Mouse (Mus musculus) heart, embryonic 16.5 days (tissue): ENCODE measurements around the gene Brd4. TPM values are rescaled to one million over a fixed set of nuclear protein-coding genes. Genes with fewer than 3 reads are reported as not detected.

ENCODE experiments used
- ATAC-seq: fragments of 200-750 bp; cut with Nextera tagmentation; replicated peaks from 2 replicates; pipeline ENCODE4 v1.8.0; 2017; ENCODE audit warnings: moderate number of reproducible peaks; ENCODE audit not compliant: insufficient read depth, low FRiP score; ENCODE audit errors: extremely low read depth
- H3K27ac ChIP-seq: fragments of 300-500 bp; sonication (generic); 2 replicates; pipeline ENCODE4 v1.5.1; 2014; ENCODE audit warnings: mild to moderate bottlenecking, low read length, control low read depth, moderate library complexity
- H3K27me3 ChIP-seq: fragments of 300-500 bp; sonication (generic); 2 replicates; pipeline ENCODE4 v1.6.1; 2014; ENCODE audit warnings: low read length, mixed read lengths; ENCODE audit not compliant: control insufficient read depth, insufficient read depth
- H3K36me3 ChIP-seq: fragments of 300-500 bp; sonication (generic); 2 replicates; pipeline ENCODE4 v1.6.1; 2014; ENCODE audit not compliant: control insufficient read depth, insufficient read depth
- H3K4me1 ChIP-seq: fragments of 300-500 bp; sonication (generic); 2 replicates; pipeline ENCODE4 v1.6.1; 2014; ENCODE audit warnings: low read length, mixed read lengths; ENCODE audit not compliant: control insufficient read depth, insufficient read depth
- H3K4me2 ChIP-seq: fragments of 300-500 bp; sonication (generic); 2 replicates; pipeline ENCODE4 v1.6.1; 2014; ENCODE audit warnings: low read depth, mild to moderate bottlenecking, control low read depth, low read length
- H3K4me3 ChIP-seq: fragments of 300-500 bp; sonication (generic); 2 replicates; pipeline ENCODE4 v1.5.1; 2014; ENCODE audit warnings: mild to moderate bottlenecking, control low read depth, low read length
- H3K9ac ChIP-seq: fragments of 300-500 bp; sonication (generic); 2 replicates; pipeline ENCODE4 v1.6.1; 2014; ENCODE audit warnings: low read length, control low read depth
- H3K9me3 ChIP-seq: fragments of 300-500 bp; sonication (generic); replicated peaks from 2 replicates; pipeline ENCODE4 v1.6.1; 2016; ENCODE audit warnings: low read length; ENCODE audit not compliant: control insufficient read depth
- WGBS: fragments of 180-500 bp; shearing (Covaris S2); extraction: QIAGEN DNeasy Blood & Tissue Kit; methylation state at CpG from one replicate; pipeline ENCODE4 v1.1.7; 2014; 5-methylcytosine and 5-hydroxymethylcytosine counted together
- polyA plus RNA-seq: library from polyadenylated mRNA; unstranded; fragments of >200 nt; fragmentation: Nextera tagmentation; extraction: Ambion mirVana; gene quantifications from 2 replicates; pipeline ENCODE4 v1.2.1, GENCODE M21; 2015

The Brd4 gene
- polyA plus RNA-seq, 1 experiment from 2014 or later, result 54.1 TPM

GRCm38 (mm10) chr17:32317708-32318107 lies 33.2 kb upstream of the Brd4 start:
- H3K36me3 ChIP-seq, result peaks cover 53% of the 10 kb centered on the region
- WGBS, result 85% methylated on average over 3 of the region's 3 CpGs
- no peaks in the 10 kb centered on the region for H3K27me3 ChIP-seq
- H3K9me3 ChIP-seq, result no peaks in the 10 kb centered on the region
- peaks cover 19% of the 10 kb centered on the region for H3K4me1 ChIP-seq
- no peak overlapping the region for H3K4me2 ChIP-seq
- no peak overlapping the region for H3K4me3 ChIP-seq
- no peak overlapping the region for H3K9ac ChIP-seq
- no peak overlapping the region for H3K27ac ChIP-seq
- no peak for ATAC-seq

GRCm38 (mm10) chr17:32317032-32317431 lies 32.5 kb upstream of the Brd4 start:
- 91% methylated on average over 8 of the region's 8 CpGs for WGBS
- ATAC-seq, result no peak
- peaks cover 60% of the 10 kb centered on the region for H3K36me3 ChIP-seq
- H3K27me3 ChIP-seq, result no peaks in the 10 kb centered on the region
- no peaks in the 10 kb centered on the region for H3K9me3 ChIP-seq
- H3K27ac ChIP-seq, result no peak overlapping the region
- no peak overlapping the region for H3K4me3 ChIP-seq
- no peak overlapping the region for H3K4me2 ChIP-seq
- H3K9ac ChIP-seq, result no peak overlapping the region
- peaks cover 13% of the 10 kb centered on the region for H3K4me1 ChIP-seq

- 92% methylated on average over 5 of the region's 5 CpGs for WGBS
- no peaks in the 10 kb centered on the region for H3K27me3 ChIP-seq
- H3K9me3 ChIP-seq, result no peaks in the 10 kb centered on the region
- no peak overlapping the region for H3K4me2 ChIP-seq
- H3K9ac ChIP-seq, result no peak overlapping the region
- H3K4me1 ChIP-seq, result peaks cover 10% of the 10 kb centered on the region
- H3K4me3 ChIP-seq, result no peak overlapping the region
- no peak overlapping the region for H3K27ac ChIP-seq
- peaks cover 71% of the 10 kb centered on the region for H3K36me3 ChIP-seq
- no peak for ATAC-seq
These were observed 31.0 kb upstream of the Brd4 start for GRCm38 (mm10) chr17:32315560-32315959.

GRCm38 (mm10) chr17:32313892-32314291 lies 29.4 kb upstream of the Brd4 start:
- H3K9ac ChIP-seq, result no peak overlapping the region
- WGBS, result 60% methylated on average over 5 of the region's 5 CpGs

GRCm38 (mm10) chr17:32312801-32313200 lies 28.3 kb upstream of the Brd4 start:
- Histone ChIP-seq H3K9me3 (no peaks in the 10 kb centered on the region), H3K9ac (no peak overlapping the region), H3K27me3 (no peaks in the 10 kb centered on the region), H3K4me3 (no peak overlapping the region), H3K4me2 (no peak overlapping the region), H3K36me3 (peaks cover 92% of the 10 kb centered on the region), H3K27ac (no peak overlapping the region), H3K4me1 (no peaks in the 10 kb centered on the region)
- 94% methylated on average over 8 of the region's 8 CpGs for WGBS
- ATAC-seq, result no peak

More at GRCm38 (mm10) chr17:32313892-32314291, 29.4 kb upstream of the Brd4 start:
- peaks cover 5% of the 10 kb centered on the region for H3K4me1 ChIP-seq
- H3K9me3 ChIP-seq, result no peaks in the 10 kb centered on the region
- no peak overlapping the region for H3K27ac ChIP-seq
- H3K4me2 ChIP-seq, result no peak overlapping the region
- H3K36me3 ChIP-seq, result peaks cover 87% of the 10 kb centered on the region
- no peak for ATAC-seq
- H3K27me3 ChIP-seq, result no peaks in the 10 kb centered on the region
- H3K4me3 ChIP-seq, result no peak overlapping the region

GRCm38 (mm10) chr17:32307963-32308362 lies 23.4 kb upstream of the Brd4 start:
- Histone ChIP-seq H3K36me3 (peaks cover 79% of the 10 kb centered on the region), H3K27me3 (no peaks in the 10 kb centered on the region), H3K4me1 (no peaks in the 10 kb centered on the region), H3K4me2 (no peak overlapping the region), H3K9me3 (no peaks in the 10 kb centered on the region), H3K9ac (no peak overlapping the region), H3K27ac (no peak overlapping the region), H3K4me3 (no peak overlapping the region)
- WGBS, result 82% methylated on average over 4 of the region's 4 CpGs
- ATAC-seq, result no peak

- Histone ChIP-seq H3K4me3 (no peak overlapping the region), H3K9me3 (no peaks in the 10 kb centered on the region), H3K4me1 (no peaks in the 10 kb centered on the region), H3K27ac (no peak overlapping the region), H3K27me3 (no peaks in the 10 kb centered on the region), H3K4me2 (no peak overlapping the region), H3K36me3 (no peaks in the 10 kb centered on the region), H3K9ac (no peak overlapping the region)
- ATAC-seq, result no peak
- 82% methylated on average over 1 of the region's 1 CpGs for WGBS
These were observed 13.6 kb upstream of the Brd4 start for GRCm38 (mm10) chr17:32298125-32298524.

- ATAC-seq, result no peak
- no peaks in the 10 kb centered on the region for H3K36me3 ChIP-seq
- H3K9ac ChIP-seq, result no peak overlapping the region
- whole genome bisulfite sequencing, result 73% methylated on average over 2 of the region's 2 CpGs
- no peaks in the 10 kb centered on the region for H3K4me1 ChIP-seq
- no peaks in the 10 kb centered on the region for H3K27me3 ChIP-seq
- H3K4me2 ChIP-seq, result no peak overlapping the region
- no peak overlapping the region for H3K4me3 ChIP-seq
- H3K9me3 ChIP-seq, result no peaks in the 10 kb centered on the region
- H3K27ac ChIP-seq, result no peak overlapping the region
These were observed 11.4 kb upstream of the Brd4 start for GRCm38 (mm10) chr17:32295901-32296300.

- Histone ChIP-seq H3K27ac (no peak overlapping the region), H3K4me1 (no peaks in the 10 kb centered on the region), H3K9me3 (no peaks in the 10 kb centered on the region), H3K27me3 (no peaks in the 10 kb centered on the region), H3K4me2 (no peak overlapping the region), H3K9ac (no peak overlapping the region), H3K4me3 (no peak overlapping the region), H3K36me3 (no peaks in the 10 kb centered on the region)
- 71% methylated on average over 4 of the region's 4 CpGs for WGBS
- no peak for ATAC-seq
These were observed 10.6 kb upstream of the Brd4 start for GRCm38 (mm10) chr17:32295160-32295559.
